Mouse (Mus musculus): Measurements from ENCODE around the gene Mdm2. TPM values are rescaled to one million over a fixed set of nuclear protein-coding genes. Genes with fewer than 3 reads are reported as not detected.
"Not testable (repeated sequence)": the region's sequence is repeated elsewhere in the genome, so short reads cannot be mapped to it uniquely, and the experiment has no call there.

The Mdm2 gene
- polyA plus RNA-seq, 1 experiment from 2014 or later, result 39.7 TPM

DNA sequence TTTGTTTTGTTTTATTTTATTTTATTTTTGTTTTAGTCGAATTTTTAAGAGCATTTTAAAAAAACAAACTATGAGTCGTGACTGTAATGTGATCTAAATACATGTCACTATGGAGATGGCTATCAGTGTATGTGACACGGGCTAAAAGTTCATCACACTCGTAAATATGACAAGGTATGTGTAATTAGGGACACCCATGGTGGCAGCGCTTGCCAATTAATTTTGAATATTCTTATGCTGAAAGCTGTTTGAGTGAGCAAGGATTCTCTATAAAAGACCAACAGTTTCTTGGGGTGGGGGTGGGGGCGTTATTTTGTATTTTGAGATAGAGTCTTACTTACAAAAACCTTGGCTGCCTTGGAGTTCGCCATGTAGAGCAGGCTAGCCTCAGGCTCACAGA, 15.1 kb upstream of the Mdm2 start:
- ATAC-seq (replicated peaks; ENCODE audit: low FRiP score, low TSS enrichment, low read depth) (no peak), DNase-seq (ENCODE audit: low spot score) (no peak)
- H3K4me2 ChIP-seq (ENCODE audit: low read length), result no peak overlapping the region
- H3K4me1 ChIP-seq (replicated peaks; ENCODE audit: control insufficient read depth, insufficient read depth, low read length), result no peaks in the 10 kb centered on the region; the same call in 1 of the 2 replicates
- H3K27me3 ChIP-seq (replicated peaks; ENCODE audit: control insufficient read depth, insufficient read depth, low read length), result no peaks in the 10 kb centered on the region
- 72% methylated on average over 7 of the region's 7 CpGs for WGBS
- H3K27ac ChIP-seq (ENCODE audit: low read depth), result no peak overlapping the region
- no peaks in the 10 kb centered on the region for H3K9me3 ChIP-seq (ENCODE audit: control insufficient read depth, low read length)
- no peaks in the 10 kb centered on the region for H3K36me3 ChIP-seq (ENCODE audit: control insufficient read depth, insufficient read depth, low read length)
- H3K4me3 ChIP-seq (ENCODE audit: low read depth, low read length), result no peak overlapping the region
- H3K9ac ChIP-seq (ENCODE audit: low read length), result no peak overlapping the region

- Histone ChIP-seq H3K4me1 (replicated peaks; ENCODE audit: control insufficient read depth, insufficient read depth, low read length) (no peaks in the 10 kb centered on the region; the same call in 1 of the 2 replicates), H3K9me3 (ENCODE audit: control insufficient read depth, low read length) (no peaks in the 10 kb centered on the region), H3K27me3 (replicated peaks; ENCODE audit: control insufficient read depth, insufficient read depth, low read length) (no peaks in the 10 kb centered on the region), H3K36me3 (ENCODE audit: control insufficient read depth, insufficient read depth, low read length) (no peaks in the 10 kb centered on the region), H3K4me3 (ENCODE audit: low read depth, low read length) (no peak overlapping the region), H3K9ac (ENCODE audit: low read length) (no peak overlapping the region), H3K4me2 (ENCODE audit: low read length) (no peak overlapping the region), H3K27ac (ENCODE audit: low read depth) (no peak overlapping the region)
- ATAC-seq (replicated peaks; ENCODE audit: low FRiP score, low TSS enrichment, low read depth) (no peak), DNase-seq (ENCODE audit: low spot score) (no peak)
- 94% methylated on average over 3 of the region's 3 CpGs for WGBS
Observed at GRCm38 (mm10) chr10:117724804-117725361, 14.3 kb upstream of the Mdm2 start.

GRCm38 (mm10) chr10:117724136-117724718, 13.7 kb upstream of the Mdm2 start:
- Histone ChIP-seq H3K27ac (ENCODE audit: low read depth) (no peak overlapping the region), H3K4me3 (ENCODE audit: low read depth, low read length) (no peak overlapping the region), H3K36me3 (ENCODE audit: control insufficient read depth, insufficient read depth, low read length) (no peaks in the 10 kb centered on the region), H3K4me1 (replicated peaks; ENCODE audit: control insufficient read depth, insufficient read depth, low read length) (no peaks in the 10 kb centered on the region; the same call in 1 of the 2 replicates), H3K4me2 (ENCODE audit: low read length) (no peak overlapping the region), H3K27me3 (replicated peaks; ENCODE audit: control insufficient read depth, insufficient read depth, low read length) (no peaks in the 10 kb centered on the region), H3K9ac (ENCODE audit: low read length) (no peak overlapping the region), H3K9me3 (ENCODE audit: control insufficient read depth, low read length) (no peaks in the 10 kb centered on the region)
- DNase-seq (ENCODE audit: low spot score) (no peak), ATAC-seq (replicated peaks; ENCODE audit: low FRiP score, low TSS enrichment, low read depth) (no peak)
- 70% methylated on average over 5 of the region's 5 CpGs for WGBS

GRCm38 (mm10) chr10:117718161-117719119, 7.9 kb upstream of the Mdm2 start:
- no peaks in the 10 kb centered on the region for H3K36me3 ChIP-seq (ENCODE audit: control insufficient read depth, insufficient read depth, low read length)
- H3K27me3 ChIP-seq (replicated peaks; ENCODE audit: control insufficient read depth, insufficient read depth, low read length), result no peaks in the 10 kb centered on the region
- ATAC-seq (replicated peaks; ENCODE audit: low FRiP score, low TSS enrichment, low read depth) (no peak), DNase-seq (ENCODE audit: low spot score) (no peak)
- peaks cover 7% of the 10 kb centered on the region for H3K4me1 ChIP-seq (replicated peaks; ENCODE audit: control insufficient read depth, insufficient read depth, low read length)
- H3K9me3 ChIP-seq (ENCODE audit: control insufficient read depth, low read length), result no peaks in the 10 kb centered on the region
- no peak overlapping the region for H3K9ac ChIP-seq (ENCODE audit: low read length)
- 57% methylated on average over 19 of the region's 19 CpGs for WGBS
- H3K4me3 ChIP-seq (ENCODE audit: low read depth, low read length), result no peak overlapping the region
- H3K4me2 ChIP-seq (ENCODE audit: low read length), result no peak overlapping the region
- no peak overlapping the region for H3K27ac ChIP-seq (ENCODE audit: low read depth)

GRCm38 (mm10) chr10:117717583-117717982, 7.0 kb upstream of the Mdm2 start:
- ATAC-seq (replicated peaks; ENCODE audit: low FRiP score, low TSS enrichment, low read depth), result no peak
- Histone ChIP-seq H3K27me3 (replicated peaks; ENCODE audit: control insufficient read depth, insufficient read depth, low read length) (no peaks in the 10 kb centered on the region), H3K4me2 (ENCODE audit: low read length) (no peak overlapping the region), H3K4me1 (replicated peaks; ENCODE audit: control insufficient read depth, insufficient read depth, low read length) (peaks cover 7% of the 10 kb centered on the region), H3K9ac (ENCODE audit: low read length) (no peak overlapping the region), H3K9me3 (ENCODE audit: control insufficient read depth, low read length) (no peaks in the 10 kb centered on the region), H3K4me3 (ENCODE audit: low read depth, low read length) (no peak overlapping the region), H3K36me3 (ENCODE audit: control insufficient read depth, insufficient read depth, low read length) (no peaks in the 10 kb centered on the region), H3K27ac (ENCODE audit: low read depth) (no peak overlapping the region)
- DNase-seq (ENCODE audit: low spot score), result no peak
- 2% methylated on average over 4 of the region's 4 CpGs for WGBS

- Histone ChIP-seq H3K9me3 (ENCODE audit: control insufficient read depth, low read length) (no peaks in the 10 kb centered on the region), H3K9ac (ENCODE audit: low read length) (no peak overlapping the region), H3K4me3 (ENCODE audit: low read depth, low read length) (no peak overlapping the region), H3K27ac (ENCODE audit: low read depth) (no peak overlapping the region), H3K4me1 (replicated peaks; ENCODE audit: control insufficient read depth, insufficient read depth, low read length) (peaks cover 7% of the 10 kb centered on the region), H3K27me3 (replicated peaks; ENCODE audit: control insufficient read depth, insufficient read depth, low read length) (no peaks in the 10 kb centered on the region), H3K4me2 (ENCODE audit: low read length) (no peak overlapping the region), H3K36me3 (ENCODE audit: control insufficient read depth, insufficient read depth, low read length) (no peaks in the 10 kb centered on the region)
- ATAC-seq (replicated peaks; ENCODE audit: low FRiP score, low TSS enrichment, low read depth) (no peak), DNase-seq (ENCODE audit: low spot score) (no peak)
- WGBS, result 87% methylated on average over 3 of the region's 3 CpGs
Observed at GRCm38 (mm10) chr10:117716686-117717085, 6.1 kb upstream of the Mdm2 start.

DNA sequence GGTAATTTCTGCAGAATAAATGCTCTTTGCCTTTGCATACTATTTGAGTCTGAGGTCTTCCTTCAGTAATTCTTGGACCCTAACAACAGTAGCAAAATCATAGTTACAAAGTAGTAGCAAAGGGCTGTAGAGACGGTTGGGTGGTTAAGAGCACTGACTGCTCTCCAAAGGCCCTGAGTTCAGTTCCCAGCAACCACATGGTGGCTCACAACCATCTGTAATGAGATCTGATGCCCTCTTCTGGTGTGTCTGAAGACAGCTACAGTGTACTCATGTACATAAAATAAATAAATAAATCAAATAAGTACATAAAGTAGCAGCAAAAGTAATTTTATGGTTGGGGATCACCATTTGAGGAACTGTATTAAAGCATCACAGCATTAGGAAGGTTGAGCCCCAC, 5.1 kb upstream of the Mdm2 start:
- not testable (repeated sequence) for H3K4me3 ChIP-seq (ENCODE audit: low read depth, low read length); H3K9ac ChIP-seq (ENCODE audit: low read length); H3K9me3 ChIP-seq (ENCODE audit: control insufficient read depth, low read length); H3K4me2 ChIP-seq (ENCODE audit: low read length); DNase-seq (ENCODE audit: low spot score); ATAC-seq (replicated peaks; ENCODE audit: low FRiP score, low TSS enrichment, low read depth); H3K27ac ChIP-seq (ENCODE audit: low read depth); H3K36me3 ChIP-seq (ENCODE audit: control insufficient read depth, insufficient read depth, low read length); H3K27me3 ChIP-seq (replicated peaks; ENCODE audit: control insufficient read depth, insufficient read depth, low read length)
- WGBS, result 90% methylated on average over 1 of the region's 1 CpGs
- H3K4me1 ChIP-seq (replicated peaks; ENCODE audit: control insufficient read depth, insufficient read depth, low read length), result peaks cover 10% of the 10 kb centered on the region

DNA sequence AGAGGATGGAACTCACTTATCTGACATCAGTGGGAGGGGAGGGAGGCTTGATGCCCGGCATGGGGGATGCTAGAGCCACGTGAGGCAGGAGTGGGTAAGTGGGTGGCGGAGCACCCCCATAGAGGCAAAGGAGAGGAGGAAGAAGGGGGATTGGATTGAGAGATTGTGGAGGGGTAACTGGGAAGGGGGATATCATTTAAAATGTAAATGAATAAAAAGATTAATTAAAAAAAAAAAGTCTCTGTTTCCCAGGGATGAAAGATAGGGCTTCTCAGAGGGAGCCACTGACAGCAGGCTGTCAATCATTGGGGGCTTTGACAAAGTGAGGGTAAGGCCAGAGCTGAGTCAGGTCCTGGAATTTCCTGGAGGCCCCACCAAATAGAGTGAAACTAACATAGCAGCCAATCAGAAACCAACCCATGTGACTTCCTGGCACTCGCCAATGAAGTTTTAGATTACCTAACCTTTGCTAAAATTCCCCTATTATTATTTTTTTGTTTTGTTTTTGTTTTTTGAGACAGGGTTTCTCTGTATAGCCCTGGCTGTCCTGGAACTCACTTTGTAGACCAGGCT, 4.5 kb upstream of the Mdm2 start:
- DNase-seq (ENCODE audit: low spot score) (no peak), ATAC-seq (replicated peaks; ENCODE audit: low FRiP score, low TSS enrichment, low read depth) (no peak)
- Histone ChIP-seq H3K9ac (ENCODE audit: low read length) (no peak overlapping the region), H3K36me3 (ENCODE audit: control insufficient read depth, insufficient read depth, low read length) (no peaks in the 10 kb centered on the region), H3K27ac (ENCODE audit: low read depth) (no peak overlapping the region), H3K4me2 (ENCODE audit: low read length) (no peak overlapping the region), H3K4me3 (ENCODE audit: low read depth, low read length) (no peak overlapping the region), H3K9me3 (ENCODE audit: control insufficient read depth, low read length) (no peaks in the 10 kb centered on the region), H3K4me1 (replicated peaks; ENCODE audit: control insufficient read depth, insufficient read depth, low read length) (peaks cover 10% of the 10 kb centered on the region), H3K27me3 (replicated peaks; ENCODE audit: control insufficient read depth, insufficient read depth, low read length) (no peaks in the 10 kb centered on the region)
- 73% methylated on average over 4 of the region's 4 CpGs for WGBS
